In the genomic region with DNA sequence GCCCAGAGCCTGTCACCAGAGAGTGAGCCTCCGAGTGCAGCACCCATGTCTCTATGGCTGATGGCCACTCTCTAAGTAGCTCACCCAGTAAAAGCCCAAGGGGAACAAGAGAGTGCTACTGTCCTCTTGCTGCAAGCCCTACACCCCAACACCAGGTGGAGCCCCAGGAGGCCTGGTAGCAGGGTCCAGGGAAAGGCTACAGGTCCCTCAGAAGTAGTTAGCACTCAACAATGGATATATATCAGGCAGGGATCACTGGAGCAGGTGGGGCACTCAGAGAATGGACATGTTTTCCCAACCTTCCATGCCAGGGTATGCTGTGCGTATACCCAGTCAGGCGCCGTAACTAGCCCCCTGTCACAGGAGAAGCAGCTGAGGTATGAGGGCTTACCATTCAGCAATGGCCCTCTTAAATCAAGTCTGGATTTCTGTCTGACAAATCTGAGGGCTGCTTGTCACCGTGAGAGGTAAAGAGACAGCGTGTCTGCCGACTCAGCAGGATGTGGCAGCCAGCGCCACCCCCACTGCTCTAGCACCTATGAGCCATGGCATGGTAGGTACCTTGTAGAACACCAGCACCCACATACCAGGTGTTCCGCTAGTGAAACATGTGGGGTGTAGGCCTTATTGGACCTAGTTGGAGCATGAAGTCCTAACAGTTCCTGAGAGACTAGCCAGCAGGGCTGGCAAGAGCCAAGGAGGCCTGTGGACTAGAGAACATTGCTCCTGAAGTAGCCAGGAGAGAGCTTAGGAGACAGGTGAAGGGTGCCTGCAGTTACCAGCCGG, we compare ENCODE assay signal across 8 mouse cellular contexts. TPM values are rescaled to one million over a fixed set of nuclear protein-coding genes. Genes with fewer than 3 reads are reported as not detected.
DNase-seq lines count a peak whose midpoint lies in the region; ATAC-seq and TF ChIP-seq lines count a peak whose summit lies in the region.

No protein-coding gene starts in this region.

- DNase-seq in forebrain, embryonic 10.5 days (ENCODE audit: extremely low spot score, low spot score) = no peak
- DNase-seq in forebrain, embryonic 11.5 days (ENCODE audit: low spot score) = no peak
- DNase-seq in A20 (ENCODE audit: low read depth, low spot score) = peak; percentile 38
- DNase-seq in right cerebral cortex, postnatal 36 days (ENCODE audit: low spot score in 2 of 2) = peak; percentile 50 to 51
- DNase-seq in ovary, adult 18-20 months (ENCODE audit: low spot score) = no peak

- H3K9ac ChIP-seq in forebrain, embryonic 11.5 days (ENCODE audit: low read length) = no peak overlapping the region
- peak overlapping the region; percentile 32; the same call in 1 of the 2 replicates for H3K9ac ChIP-seq in heart, embryonic 15.5 days
- H3K9ac ChIP-seq in limb, embryonic 12.5 days (replicated peaks) = no peak overlapping the region

- no peak for ATAC-seq in forebrain, embryonic 11.5 days (replicated peaks; ENCODE audit: low FRiP score)
- ATAC-seq in heart, embryonic 15.5 days (replicated peaks; ENCODE audit: insufficient number of reproducible peaks, insufficient read depth, low FRiP score, low read depth) = no peak
- ATAC-seq in limb, embryonic 12.5 days (ENCODE audit: insufficient number of reproducible peaks, insufficient read depth, low FRiP score, low TSS enrichment, low read depth) = no peak

- H3K27me3 ChIP-seq in forebrain, embryonic 10.5 days (ENCODE audit: poor library complexity, severe bottlenecking) = 0 out of 2 replicates have a peak, but pooled peaks cover 3% of the 10 kb centered on the region
- no peaks in the 10 kb centered on the region for H3K27me3 ChIP-seq in forebrain, embryonic 11.5 days (ENCODE audit: control insufficient read depth, insufficient read depth, low read length)
- no peaks in the 10 kb centered on the region for H3K27me3 ChIP-seq in heart, embryonic 15.5 days
- H3K27me3 ChIP-seq in limb, embryonic 12.5 days = 0 out of 2 replicates have a peak, but pooled peaks cover 5% of the 10 kb centered on the region

- no peak overlapping the region for H3K4me3 ChIP-seq in forebrain, embryonic 10.5 days
- H3K4me3 ChIP-seq in forebrain, embryonic 11.5 days (ENCODE audit: low read depth, low read length) = no peak overlapping the region
- H3K4me3 ChIP-seq in bone marrow, adult 2 months (replicated peaks; ENCODE audit: control insufficient read depth, low read depth, low read length) = no peak overlapping the region
- no peak overlapping the region for H3K4me3 ChIP-seq in heart, embryonic 15.5 days
- H3K4me3 ChIP-seq in limb, embryonic 12.5 days (replicated peaks) = no peak overlapping the region

- no peaks in the 10 kb centered on the region for H3K36me3 ChIP-seq in forebrain, embryonic 10.5 days (replicated peaks)
- H3K36me3 ChIP-seq in forebrain, embryonic 11.5 days (ENCODE audit: control insufficient read depth, insufficient read depth, low read length) = no peaks in the 10 kb centered on the region
- no peaks in the 10 kb centered on the region for H3K36me3 ChIP-seq in heart, embryonic 15.5 days
- H3K36me3 ChIP-seq in limb, embryonic 12.5 days = no peaks in the 10 kb centered on the region

- H3K9me3 ChIP-seq in forebrain, embryonic 10.5 days = no peaks in the 10 kb centered on the region
- H3K9me3 ChIP-seq in forebrain, embryonic 11.5 days (ENCODE audit: control insufficient read depth, low read length) = no peaks in the 10 kb centered on the region
- no peaks in the 10 kb centered on the region for H3K9me3 ChIP-seq in heart, embryonic 15.5 days (replicated peaks)
- H3K9me3 ChIP-seq in limb, embryonic 12.5 days = no peaks in the 10 kb centered on the region

- TF ChIP-seq POLR2A in bone marrow, adult 2 months (IDR thresholded peaks at IDR 0.05; ENCODE audit: borderline replicate concordance, control insufficient read depth, low read depth, low read length) = no peak

- WGBS in forebrain, embryonic 10.5 days = 95% methylated on average over 10 of the region's 10 CpGs
- 94% methylated on average over 10 of the region's 10 CpGs for WGBS in forebrain, embryonic 11.5 days
- WGBS in bone marrow, adult 2 months = 78% methylated on average over 10 of the region's 10 CpGs
- WGBS in heart, embryonic 15.5 days = 84% methylated on average over 10 of the region's 10 CpGs
- 90% methylated on average over 10 of the region's 10 CpGs for WGBS in limb, embryonic 12.5 days

- H3K4me2 ChIP-seq in forebrain, embryonic 11.5 days (ENCODE audit: low read depth, low read length, severe bottlenecking) = no peak overlapping the region
- no peak overlapping the region for H3K4me2 ChIP-seq in heart, embryonic 15.5 days
- no peak overlapping the region for H3K4me2 ChIP-seq in limb, embryonic 12.5 days

- peaks cover 55% of the 10 kb centered on the region for H3K4me1 ChIP-seq in forebrain, embryonic 10.5 days
- peaks cover 9% of the 10 kb centered on the region; the same call in 1 of the 2 replicates for H3K4me1 ChIP-seq in forebrain, embryonic 11.5 days (replicated peaks; ENCODE audit: control insufficient read depth, insufficient read depth, low read length)
- H3K4me1 ChIP-seq in bone marrow, adult 2 months (ENCODE audit: control insufficient read depth, insufficient read depth, low read length) = peaks cover 8% of the 10 kb centered on the region
- peaks cover 90% of the 10 kb centered on the region for H3K4me1 ChIP-seq in heart, embryonic 15.5 days (replicated peaks)
- H3K4me1 ChIP-seq in limb, embryonic 12.5 days (replicated peaks) = peaks cover 60% of the 10 kb centered on the region

- peak overlapping the region; percentile 32; the same call in 1 of the 2 replicates for H3K27ac ChIP-seq in forebrain, embryonic 10.5 days
- H3K27ac ChIP-seq in forebrain, embryonic 11.5 days (ENCODE audit: low read depth, low read length) = no peak overlapping the region
- H3K27ac ChIP-seq in bone marrow, adult 2 months (ENCODE audit: control insufficient read depth, insufficient read depth, low read depth, low read length, poor library complexity) = no peak overlapping the region
- H3K27ac ChIP-seq in heart, embryonic 15.5 days = peak overlapping the region; percentile 95
- H3K27ac ChIP-seq in limb, embryonic 12.5 days = 0 out of 2 replicates have a peak overlapping the region, but pooled peaks have one; percentile 20

- TF ChIP-seq CTCF in bone marrow, adult 2 months (IDR thresholded peaks at IDR 0.05; ENCODE audit: control insufficient read depth, insufficient read depth, low read length) = peak; percentile 51

RNA-seq across cellular contexts. Expression of a gene that starts 42.9 kb away (rescaled TPM):
- 4.5 and 6.8 TPM in 2 replicates for polyA plus RNA-seq in forebrain, embryonic 10.5 days (2016; fragmentation: Nextera tagmentation; extraction: Ambion mirVana)
- polyA plus RNA-seq in forebrain, embryonic 11.5 days (2014; fragmentation: Nextera tagmentation; extraction: Ambion mirVana) = 4.8 TPM in 2 replicates
- polyA plus RNA-seq in bone marrow, adult 2 months (2011; ENCODE audit: insufficient read depth, insufficient read length, low replicate concordance, missing spikeins) = 2.0 and 6.5 TPM in 2 replicates
- polyA plus RNA-seq in heart, embryonic 15.5 days (2015; fragmentation: Nextera tagmentation; extraction: Ambion mirVana) = 1.9 and 2.5 TPM in 2 replicates
- 5.2 and 6.9 TPM in 2 replicates for polyA plus RNA-seq in limb, embryonic 12.5 days (2016; fragmentation: Nextera tagmentation; extraction: Ambion mirVana)

RNA-seq across cellular contexts. Expression of a gene that starts 43.1 kb away (rescaled TPM):
- polyA plus RNA-seq in forebrain, embryonic 10.5 days (2016; fragmentation: Nextera tagmentation; extraction: Ambion mirVana) = 133 and 137 TPM in 2 replicates
- 130 and 137 TPM in 2 replicates for polyA plus RNA-seq in forebrain, embryonic 11.5 days (2014; fragmentation: Nextera tagmentation; extraction: Ambion mirVana)
- polyA plus RNA-seq in bone marrow, adult 2 months (2011; ENCODE audit: insufficient read depth, insufficient read length, low replicate concordance, missing spikeins) = 41.1 and 55.8 TPM in 2 replicates
- 117 and 120 TPM in 2 replicates for polyA plus RNA-seq in heart, embryonic 15.5 days (2015; fragmentation: Nextera tagmentation; extraction: Ambion mirVana)
- polyA plus RNA-seq in limb, embryonic 12.5 days (2016; fragmentation: Nextera tagmentation; extraction: Ambion mirVana) = 136 and 141 TPM in 2 replicates

Comparison
In these comparisons a context has a peak if more than half of its experiments do, and no peak if none do; other contexts are left out.
1. H3K27ac ChIP-seq: peak in forebrain, embryonic 10.5 days (single experiment), heart, embryonic 15.5 days (single experiment) and limb, embryonic 12.5 days (single experiment); none in forebrain, embryonic 11.5 days (single experiment) and bone marrow, adult 2 months (single experiment).
2. DNase-seq: peak in A20 (single experiment) and right cerebral cortex, postnatal 36 days (2 of 2); none in forebrain, embryonic 10.5 days (single experiment), forebrain, embryonic 11.5 days (single experiment) and ovary, adult 18-20 months (single experiment).